Mouse (Mus musculus) thymus, adult 2 months (tissue): ENCODE data around the gene Mon2. TPM values are rescaled to one million over a fixed set of nuclear protein-coding genes. Genes with fewer than 3 reads are reported as not detected.
A peak's percentile ranks its signal among the peaks of the same experiment; 100 is the strongest.

Experiments
- DNase-seq: peaks from one replicate; pipeline ENCODE4 v3.0.0; 2021
- H3K27ac ChIP-seq: fragments of 200-500 bp; 2 replicates; pipeline ENCODE4 v1.5.1; 2012; ENCODE audit warnings: low read length, control low read depth; ENCODE audit not compliant: control insufficient read depth, insufficient read depth
- H3K27me3 ChIP-seq: fragments of 200-500 bp; 2 replicates; pipeline ENCODE4 v1.6.1; 2012; ENCODE audit warnings: mild to moderate bottlenecking, low read length, moderate library complexity, mixed read lengths; ENCODE audit not compliant: control insufficient read depth, insufficient read depth
- H3K36me3 ChIP-seq: fragments of 200-500 bp; 2 replicates; pipeline ENCODE4 v1.6.1; 2012; ENCODE audit warnings: mild to moderate bottlenecking, low read length, moderate library complexity; ENCODE audit not compliant: control insufficient read depth, insufficient read depth
- H3K4me1 ChIP-seq: fragments of 200-500 bp; replicated peaks from 2 replicates; pipeline ENCODE4 v1.6.1; 2012; ENCODE audit warnings: low read length; ENCODE audit not compliant: control insufficient read depth, insufficient read depth
- H3K4me3 ChIP-seq: fragments of 200-500 bp; 2 replicates; pipeline ENCODE4 v1.5.1; 2012; ENCODE audit warnings: mild to moderate bottlenecking, low read length, control low read depth, moderate library complexity; ENCODE audit not compliant: control insufficient read depth, insufficient read depth
- CTCF ChIP-seq: fragments of 200-500 bp; IDR thresholded peaks from 2 replicates; pipeline ENCODE4 v1.5.1; 2012; ENCODE audit warnings: mild to moderate bottlenecking, control low read depth, low read length, moderate library complexity, borderline replicate concordance; ENCODE audit not compliant: control insufficient read depth, poor library complexity, insufficient read depth; ENCODE audit errors: extremely low read depth
- POLR2A ChIP-seq: fragments of 200-500 bp; IDR thresholded peaks from 2 replicates; pipeline ENCODE4 v1.6.1; 2012; ENCODE audit warnings: mild to moderate bottlenecking, low read length, control low read depth, moderate library complexity; ENCODE audit not compliant: control insufficient read depth, poor library complexity, insufficient read depth; ENCODE audit errors: extremely low read depth
- WGBS: fragments of 180-500 bp; shearing (Covaris S2); methylation state at CpG from one replicate; pipeline ENCODE4 v1.1.7; 2018; 5-methylcytosine and 5-hydroxymethylcytosine counted together
- polyA plus RNA-seq: library from polyadenylated mRNA; depleted of rRNA; stranded (reverse); fragments of >200 nt; gene quantifications from 2 replicates; pipeline ENCODE4 v1.2.3, GENCODE M21; 2012

The Mon2 gene
- polyA plus RNA-seq, 1 experiment, result 74.1 TPM

GRCm38 (mm10) chr10:122984531-122985251, 91.6 kb downstream of the Mon2 start:
- Histone ChIP-seq H3K36me3 (no peaks in the 10 kb centered on the region), H3K27ac (peak overlapping the region; percentile 87), H3K27me3 (no peaks in the 10 kb centered on the region), H3K4me1 (peaks cover 10% of the 10 kb centered on the region), H3K4me3 (peak overlapping the region; percentile 86)
- under 1% methylated on average over 10 of the region's 10 CpGs for WGBS
- DNase-seq, result no peak
- TF ChIP-seq POLR2A (no peak), CTCF (no peak)

GRCm38 (mm10) chr10:122983579-122984530, 92.5 kb downstream of the Mon2 start:
- 38% methylated on average over 10 of the region's 10 CpGs for WGBS
- Histone ChIP-seq H3K4me1 (peaks cover 10% of the 10 kb centered on the region), H3K4me3 (no peak overlapping the region), H3K27me3 (no peaks in the 10 kb centered on the region), H3K27ac (no peak overlapping the region; the same call in 1 of the 2 replicates), H3K36me3 (no peaks in the 10 kb centered on the region)
- DNase-seq, result no peak
- TF ChIP-seq POLR2A, result no peak
- TF ChIP-seq CTCF, result no peak

DNA sequence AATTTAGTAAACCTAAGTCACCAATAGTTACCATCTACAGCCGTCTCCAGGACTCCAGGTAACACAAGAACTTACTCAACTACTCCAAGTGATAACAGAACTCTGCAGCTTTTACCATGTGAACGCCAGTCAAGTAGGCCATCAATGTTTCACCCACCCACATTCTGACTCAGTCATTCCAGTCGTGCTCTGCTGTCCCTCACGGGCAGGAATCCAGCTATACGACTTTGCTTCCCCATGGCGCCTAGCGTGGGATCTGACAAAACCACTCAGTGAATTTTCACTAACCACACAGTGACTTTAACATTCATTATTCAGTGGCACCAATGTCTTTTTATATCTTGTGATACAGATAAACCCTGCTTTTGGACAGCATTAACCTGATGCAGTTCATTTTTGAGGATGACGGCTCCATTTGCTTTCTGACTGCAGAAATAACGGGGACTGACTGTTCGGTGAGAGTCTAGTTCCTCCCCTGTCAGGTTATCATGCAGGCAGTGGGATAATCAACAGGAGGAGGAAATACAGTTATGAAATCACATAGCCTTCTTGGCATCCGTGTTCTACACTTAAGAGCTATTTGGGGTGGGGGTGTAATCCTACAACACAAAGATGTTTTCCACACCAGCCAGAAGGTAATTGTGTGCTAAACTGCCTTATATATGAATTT, 93.3 kb downstream of the Mon2 start:
- no peak for DNase-seq
- H3K4me3 ChIP-seq, result no peak overlapping the region
- 60% methylated on average over 11 of the region's 11 CpGs for WGBS
- no peaks in the 10 kb centered on the region for H3K27me3 ChIP-seq
- peaks cover 7% of the 10 kb centered on the region for H3K4me1 ChIP-seq
- H3K36me3 ChIP-seq, result no peaks in the 10 kb centered on the region
- TF ChIP-seq POLR2A (no peak), CTCF (no peak)
- H3K27ac ChIP-seq, result no peak overlapping the region

DNA sequence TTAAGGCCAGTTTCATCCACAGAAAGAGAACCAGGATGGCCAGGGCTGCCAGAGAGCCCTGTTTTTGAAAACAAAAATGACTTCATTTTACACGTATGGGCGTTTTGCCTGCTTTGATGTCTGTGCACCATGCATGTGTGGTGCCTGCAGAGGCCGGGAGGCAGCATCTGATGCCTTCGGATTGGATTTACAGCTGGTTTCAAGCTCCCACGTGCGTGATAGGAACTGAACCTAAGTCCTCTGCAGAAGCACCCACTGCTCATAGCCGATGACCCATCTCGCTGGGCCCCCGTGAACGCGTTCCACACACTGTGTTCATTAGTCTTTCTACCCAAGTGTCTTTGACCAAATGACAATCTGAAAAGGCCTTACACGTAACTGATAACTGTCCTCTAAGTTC, 96.2 kb downstream of the Mon2 start:
- DNase-seq, result no peak
- Histone ChIP-seq H3K36me3 (no peaks in the 10 kb centered on the region), H3K27me3 (no peaks in the 10 kb centered on the region), H3K4me3 (no peak overlapping the region), H3K4me1 (peaks cover 16% of the 10 kb centered on the region), H3K27ac (no peak overlapping the region)
- TF ChIP-seq CTCF, result no peak
- TF ChIP-seq POLR2A, result no peak
- 98% methylated on average over 12 of the region's 12 CpGs for WGBS

GRCm38 (mm10) chr10:122979356-122979755, 96.9 kb downstream of the Mon2 start:
- DNase-seq, result no peak
- no peaks in the 10 kb centered on the region for H3K27me3 ChIP-seq
- no peak overlapping the region for H3K27ac ChIP-seq
- H3K4me3 ChIP-seq, result no peak overlapping the region
- no peaks in the 10 kb centered on the region for H3K36me3 ChIP-seq
- peaks cover 16% of the 10 kb centered on the region for H3K4me1 ChIP-seq
- TF ChIP-seq POLR2A, result no peak
- no peak for TF ChIP-seq CTCF

DNA sequence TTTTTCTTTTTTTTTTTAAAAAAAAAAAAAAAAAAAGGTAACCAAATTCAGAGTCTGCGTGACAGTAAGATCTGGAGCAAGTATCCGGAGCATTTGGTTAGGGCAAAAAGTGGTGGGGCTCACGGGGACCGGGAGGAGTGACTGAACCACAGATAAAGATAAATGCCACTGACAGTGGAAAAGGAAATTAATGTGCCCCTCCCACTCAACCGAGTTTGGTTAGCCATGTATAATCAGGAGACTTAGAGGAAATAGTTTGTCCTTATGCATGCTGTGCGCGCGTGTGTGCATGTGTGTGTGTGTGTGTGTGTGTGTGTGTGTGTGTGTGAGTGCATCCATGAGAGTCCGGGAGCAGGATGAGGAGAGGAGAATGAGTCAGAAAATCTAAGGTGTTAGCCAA, 100.3 kb downstream of the Mon2 start:
- no peak for DNase-seq
- Histone ChIP-seq H3K27ac (no peak overlapping the region), H3K4me3 (no peak overlapping the region), H3K27me3 (no peaks in the 10 kb centered on the region), H3K4me1 (peaks cover 13% of the 10 kb centered on the region), H3K36me3 (no peaks in the 10 kb centered on the region)
- TF ChIP-seq POLR2A (no peak), CTCF (no peak)
- 15% methylated on average over 9 of the region's 9 CpGs for WGBS
